In genomic region chr15:82184183-82184582, GRCm38 (mm10) we compare ENCODE assay signal across 9 mouse cellular contexts. TPM values are rescaled to one million over a fixed set of nuclear protein-coding genes. Genes with fewer than 3 reads are reported as not detected.
DNase-seq lines count a peak whose midpoint lies in the region; ATAC-seq and TF ChIP-seq lines count a peak whose summit lies in the region.
"Had no signal": no experiment of that assay in that cellular context is flagged by ENCODE, and none has a peak within 500 bp of the region (broad histone marks: within the 10 kb centered on the region; RNA-seq: fewer than 3 reads in every experiment).

No protein-coding gene starts in this region.

- 0 out of 2 replicates have a peak overlapping the region, but pooled peaks have one; percentile 0 for H3K9ac ChIP-seq in heart, postnatal 0 days (replicated peaks; ENCODE audit: low read depth, low read length)
- H3K9ac ChIP-seq in intestine, embryonic 16.5 days (ENCODE audit: low read depth, low read length) = no peak overlapping the region
- H3K9ac ChIP-seq in liver, embryonic 11.5 days (ENCODE audit: low read depth, low read length) = peak overlapping the region; percentile 60

- peak; percentile 34 for ATAC-seq in heart, postnatal 0 days (ENCODE audit: insufficient read depth, low read depth)
- ATAC-seq in intestine, embryonic 16.5 days = peak; percentile 73
- peak; percentile 87 for ATAC-seq in liver, embryonic 11.5 days (replicated peaks; ENCODE audit: low FRiP score)

- DNase-seq in heart, postnatal 0 days (ENCODE audit: low spot score) = no peak
- DNase-seq in heart, adult 9 months (ENCODE audit: low spot score in 2 of 2) = no peak
- peak; percentile 75 for DNase-seq in c-Kit-negative CD71-positive TER-119-positive erythroid progenitor cells, embryonic 14.5 days (ENCODE audit: low read depth, low spot score)
- peak; percentile 70 for DNase-seq in liver, embryonic 11.5 days (ENCODE audit: low spot score)
- no peak for DNase-seq in adrenal gland, adult 18-20 months (ENCODE audit: low spot score in 2 of 2)
- no peak for DNase-seq in thymus, adult 2 months
- DNase-seq in limb, embryonic 10.5 days (ENCODE audit: low spot score) = no peak
- DNase-seq: gastrocnemius, postnatal 25 days had no signal

- no peak for TF ChIP-seq CTCF in heart, postnatal 0 days (IDR thresholded peaks at IDR 0.05; ENCODE audit: low read depth)
- TF ChIP-seq CTCF in thymus, adult 2 months (IDR thresholded peaks at IDR 0.05; ENCODE audit: borderline replicate concordance, control insufficient read depth, extremely low read depth, insufficient read depth, low read length, poor library complexity) = no peak

- H3K36me3 ChIP-seq in heart, postnatal 0 days (replicated peaks; ENCODE audit: control insufficient read depth, insufficient read depth, low read length) = peaks cover 59% of the 10 kb centered on the region
- H3K36me3 ChIP-seq in intestine, embryonic 16.5 days (ENCODE audit: control insufficient read depth, insufficient read depth, low read length) = peaks cover 63% of the 10 kb centered on the region
- H3K36me3 ChIP-seq in liver, embryonic 11.5 days (ENCODE audit: control insufficient read depth, insufficient read depth, low read length) = peaks cover 70% of the 10 kb centered on the region
- peaks cover 77% of the 10 kb centered on the region for H3K36me3 ChIP-seq in thymus, adult 2 months (ENCODE audit: control insufficient read depth, insufficient read depth, low read length)
- H3K36me3 ChIP-seq in limb, embryonic 10.5 days = peaks cover 100% of the 10 kb centered on the region

- H3K9me3 ChIP-seq in heart, postnatal 0 days (replicated peaks; ENCODE audit: control insufficient read depth, low read length) = peaks cover 5% of the 10 kb centered on the region; the same call in 1 of the 2 replicates
- H3K9me3 ChIP-seq in intestine, embryonic 16.5 days (ENCODE audit: control insufficient read depth, low read length) = no peaks in the 10 kb centered on the region
- H3K9me3 ChIP-seq in liver, embryonic 11.5 days (ENCODE audit: control insufficient read depth, low read length) = peaks cover 6% of the 10 kb centered on the region; the same call in 1 of the 2 replicates
- H3K9me3 ChIP-seq in limb, embryonic 10.5 days (replicated peaks) = peaks cover 4% of the 10 kb centered on the region; the same call in 1 of the 2 replicates

- H3K4me3 ChIP-seq in heart, postnatal 0 days (ENCODE audit: low read depth, low read length) = no peak overlapping the region
- no peak overlapping the region for H3K4me3 ChIP-seq in intestine, embryonic 16.5 days (ENCODE audit: low read length)
- H3K4me3 ChIP-seq in liver, embryonic 11.5 days (ENCODE audit: low read depth, low read length) = no peak overlapping the region
- no peak overlapping the region for H3K4me3 ChIP-seq in thymus, adult 2 months (ENCODE audit: control insufficient read depth, insufficient read depth, low read length)
- no peak overlapping the region for H3K4me3 ChIP-seq in limb, embryonic 10.5 days

- 39% methylated on average over 7 of the region's 7 CpGs for WGBS in heart, postnatal 0 days
- WGBS in intestine, embryonic 16.5 days = 70% methylated on average over 7 of the region's 7 CpGs
- WGBS in liver, embryonic 11.5 days = 26% methylated on average over 7 of the region's 7 CpGs
- WGBS in thymus, adult 2 months = 97% methylated on average over 7 of the region's 7 CpGs
- WGBS in limb, embryonic 10.5 days = 88% methylated on average over 7 of the region's 7 CpGs

- no peak for TF ChIP-seq EP300 in heart, postnatal 0 days (IDR thresholded peaks at IDR 0.05; ENCODE audit: low read depth)

- H3K4me1 ChIP-seq in heart, postnatal 0 days (ENCODE audit: control insufficient read depth, insufficient read depth) = peaks cover 34% of the 10 kb centered on the region
- no peaks in the 10 kb centered on the region for H3K4me1 ChIP-seq in intestine, embryonic 16.5 days (ENCODE audit: control insufficient read depth, insufficient read depth, low read length)
- peaks cover 41% of the 10 kb centered on the region for H3K4me1 ChIP-seq in liver, embryonic 11.5 days (replicated peaks; ENCODE audit: control insufficient read depth, insufficient read depth, low read length)
- H3K4me1 ChIP-seq in thymus, adult 2 months (replicated peaks; ENCODE audit: control insufficient read depth, insufficient read depth, low read length) = peaks cover 12% of the 10 kb centered on the region; the same call in 1 of the 2 replicates
- no peaks in the 10 kb centered on the region for H3K4me1 ChIP-seq in limb, embryonic 10.5 days

- no peak overlapping the region for H3K4me2 ChIP-seq in heart, postnatal 0 days (ENCODE audit: low read depth, low read length)
- H3K4me2 ChIP-seq in intestine, embryonic 16.5 days (ENCODE audit: low read depth, low read length) = no peak overlapping the region
- H3K4me2 ChIP-seq in liver, embryonic 11.5 days = peak overlapping the region; percentile 55

- no peak for TF ChIP-seq POLR2A in thymus, adult 2 months (IDR thresholded peaks at IDR 0.05; ENCODE audit: control insufficient read depth, extremely low read depth, insufficient read depth, low read length, poor library complexity)

- H3K27ac ChIP-seq in heart, postnatal 0 days (ENCODE audit: low read depth) = no peak overlapping the region
- H3K27ac ChIP-seq in intestine, embryonic 16.5 days (ENCODE audit: low read length) = peak overlapping the region; percentile 39; the same call in 1 of the 2 replicates
- peak overlapping the region; percentile 96 for H3K27ac ChIP-seq in liver, embryonic 11.5 days (ENCODE audit: low read depth, low read length)
- H3K27ac ChIP-seq in thymus, adult 2 months (ENCODE audit: control insufficient read depth, insufficient read depth, low read length) = no peak overlapping the region
- H3K27ac ChIP-seq in limb, embryonic 10.5 days = no peak overlapping the region

- H3K27me3 ChIP-seq in heart, postnatal 0 days (ENCODE audit: control insufficient read depth, insufficient read depth, low read length) = no peaks in the 10 kb centered on the region
- no peaks in the 10 kb centered on the region for H3K27me3 ChIP-seq in intestine, embryonic 16.5 days (replicated peaks; ENCODE audit: control insufficient read depth, insufficient read depth, low read length)
- H3K27me3 ChIP-seq in liver, embryonic 11.5 days (replicated peaks; ENCODE audit: control insufficient read depth, insufficient read depth, low read length) = no peaks in the 10 kb centered on the region; the same call in 1 of the 2 replicates
- no peaks in the 10 kb centered on the region for H3K27me3 ChIP-seq in thymus, adult 2 months (ENCODE audit: control insufficient read depth, insufficient read depth, low read length)
- no peaks in the 10 kb centered on the region for H3K27me3 ChIP-seq in limb, embryonic 10.5 days (ENCODE audit: low read depth, poor library complexity, severe bottlenecking)

RNA-seq across cellular contexts. Expression of gene Shisa8, which starts 28.4 kb away (rescaled TPM):
- total RNA-seq in heart, postnatal 0 days (2014; rRNA removed; ENCODE audit: low replicate concordance) = 0.19 and 7.5 TPM in 2 replicates
- polyA plus RNA-seq in heart, postnatal 0 days (2015; fragmentation: Nextera tagmentation; extraction: Ambion mirVana) = 0.07 and 0.23 TPM in 2 replicates
- 0.06 and 0.09 TPM in 2 replicates for polyA plus RNA-seq in intestine, embryonic 16.5 days (2015; fragmentation: Nextera tagmentation; extraction: Ambion mirVana)
- 0.12 and 0.73 TPM in 2 replicates for polyA plus RNA-seq in liver, embryonic 11.5 days (2014; fragmentation: Nextera tagmentation; extraction: Ambion mirVana)
- total RNA-seq in adrenal gland, adult 18-20 months (2021) = under 1 TPM; 0.13 to 0.27 TPM
- polyA plus RNA-seq in thymus, adult 2 months (2012; rRNA removed) = 0.93 and 1.1 TPM in 2 replicates
- 0.15 TPM in 1 of 2 replicates, not detected in the other for polyA plus RNA-seq in limb, embryonic 10.5 days (2016; fragmentation: Nextera tagmentation; extraction: Ambion mirVana)
- total RNA-seq: gastrocnemius, postnatal 25 days had no signal

RNA-seq across cellular contexts. Expression of gene Srebf2, which starts 37.2 kb away (rescaled TPM):
- 86.3 and 90.3 TPM in 2 replicates for total RNA-seq in heart, postnatal 0 days (2014; rRNA removed; ENCODE audit: low replicate concordance)
- polyA plus RNA-seq in heart, postnatal 0 days (2015; fragmentation: Nextera tagmentation; extraction: Ambion mirVana) = 58.0 and 68.3 TPM in 2 replicates
- 138 and 141 TPM in 2 replicates for polyA plus RNA-seq in intestine, embryonic 16.5 days (2015; fragmentation: Nextera tagmentation; extraction: Ambion mirVana)
- 99.7 and 101 TPM in 2 replicates for polyA plus RNA-seq in liver, embryonic 11.5 days (2014; fragmentation: Nextera tagmentation; extraction: Ambion mirVana)
- 100 to 1,000 TPM in 1 of 2 experiments, 10 to 100 TPM in 1; 79.3 to 109 TPM for total RNA-seq in adrenal gland, adult 18-20 months (2021)
- polyA plus RNA-seq in thymus, adult 2 months (2012; rRNA removed) = 410 and 478 TPM in 2 replicates
- 182 and 190 TPM in 2 replicates for polyA plus RNA-seq in limb, embryonic 10.5 days (2016; fragmentation: Nextera tagmentation; extraction: Ambion mirVana)

RNA-seq across cellular contexts. Expression of gene Tnfrsf13c, which starts 40.0 kb away (rescaled TPM):
- total RNA-seq in heart, postnatal 0 days (2014; rRNA removed; ENCODE audit: low replicate concordance) = 1.5 TPM in 1 of 2 replicates, not detected in the other
- not detected in 2 replicates for polyA plus RNA-seq in heart, postnatal 0 days (2015; fragmentation: Nextera tagmentation; extraction: Ambion mirVana)
- polyA plus RNA-seq in intestine, embryonic 16.5 days (2015; fragmentation: Nextera tagmentation; extraction: Ambion mirVana) = 0.09 and 0.11 TPM in 2 replicates
- 0.16 and 0.56 TPM in 2 replicates for polyA plus RNA-seq in liver, embryonic 11.5 days (2014; fragmentation: Nextera tagmentation; extraction: Ambion mirVana)
- total RNA-seq in adrenal gland, adult 18-20 months (2021) = under 1 TPM; 0.16 to 0.17 TPM
- polyA plus RNA-seq in thymus, adult 2 months (2012; rRNA removed) = 4.3 and 7.0 TPM in 2 replicates
- polyA plus RNA-seq in limb, embryonic 10.5 days (2016; fragmentation: Nextera tagmentation; extraction: Ambion mirVana) = 0.15 and 0.33 TPM in 2 replicates
- total RNA-seq: gastrocnemius, postnatal 25 days had no signal

RNA-seq across cellular contexts. Expression of gene Ccdc134, which starts 56.5 kb away (rescaled TPM):
- 4.9 and 6.9 TPM in 2 replicates for total RNA-seq in heart, postnatal 0 days (2014; rRNA removed; ENCODE audit: low replicate concordance)
- 5.9 and 6.5 TPM in 2 replicates for polyA plus RNA-seq in heart, postnatal 0 days (2015; fragmentation: Nextera tagmentation; extraction: Ambion mirVana)
- 9.8 and 11.6 TPM in 2 replicates for polyA plus RNA-seq in intestine, embryonic 16.5 days (2015; fragmentation: Nextera tagmentation; extraction: Ambion mirVana)
- 17.1 and 17.5 TPM in 2 replicates for polyA plus RNA-seq in liver, embryonic 11.5 days (2014; fragmentation: Nextera tagmentation; extraction: Ambion mirVana)
- 1 to 10 TPM; 6.7 to 8.9 TPM for total RNA-seq in adrenal gland, adult 18-20 months (2021)
- polyA plus RNA-seq in thymus, adult 2 months (2012; rRNA removed) = 33.1 and 39.4 TPM in 2 replicates
- polyA plus RNA-seq in limb, embryonic 10.5 days (2016; fragmentation: Nextera tagmentation; extraction: Ambion mirVana) = 22.8 and 23.6 TPM in 2 replicates

Comparison
In these comparisons a context has a peak if more than half of its experiments do, and no peak if none do; other contexts are left out.
1. ATAC-seq: peak in every context shown above with its lines; median percentile 87 in liver, embryonic 11.5 days; 73 in intestine, embryonic 16.5 days; 34 in heart, postnatal 0 days.
2. DNase-seq: peak in c-Kit-negative CD71-positive TER-119-positive erythroid progenitor cells, embryonic 14.5 days (single experiment) and liver, embryonic 11.5 days (single experiment); none in heart, postnatal 0 days (single experiment), heart, adult 9 months (0 of 2), adrenal gland, adult 18-20 months (0 of 2), thymus, adult 2 months (single experiment) and limb, embryonic 10.5 days (single experiment).
3. H3K27ac ChIP-seq: peak in intestine, embryonic 16.5 days (single experiment) and liver, embryonic 11.5 days (single experiment); none in heart, postnatal 0 days (single experiment), thymus, adult 2 months (single experiment) and limb, embryonic 10.5 days (single experiment).